Mouse (Mus musculus) layer of hippocampus, postnatal 25 days (tissue): ENCODE data around the gene Foxe3. TPM values are rescaled to one million over a fixed set of nuclear protein-coding genes. Genes with fewer than 3 reads are reported as not detected.

Experiments
- DNase-seq, 2 experiments: peaks; one replicate each; pipeline ENCODE4 v3.0.0; 2022; ENCODE audit warnings: mixed read lengths in 2 of 2, low spot score in 1 of 2; ENCODE audit errors: extremely low spot score in 1 of 2
- total RNA-seq, 2 experiments: library from RNA; stranded (reverse); gene quantifications; 2 replicates each; pipeline ENCODE4 v1.2.3; 2021

Foxe3 gene
- total RNA-seq, 2 experiments from 2014 or later: not detected

GRCm38 (mm10) chr4:114899885-114900284, 25.9 kb downstream of the Foxe3 start:
- DNase-seq: no peak

DNA sequence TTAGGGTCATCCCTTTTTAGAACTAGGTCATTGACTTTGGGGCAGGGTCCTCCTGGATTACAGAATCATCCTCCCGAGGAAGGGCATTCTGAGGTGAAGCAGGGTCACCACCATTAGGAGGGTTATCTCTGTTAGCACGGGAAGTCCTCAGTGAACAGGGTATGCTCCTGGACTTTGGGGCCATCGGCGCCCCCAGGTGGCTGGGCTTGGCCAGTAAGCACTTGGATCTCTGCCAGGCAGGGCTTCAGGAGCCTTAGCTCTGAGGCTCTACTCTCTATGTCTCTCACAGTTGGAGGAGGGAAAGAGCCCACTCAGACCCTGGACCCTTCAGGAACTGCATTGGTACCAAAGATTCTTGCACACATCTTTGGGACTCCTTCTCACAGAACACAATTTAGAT, 28.0 kb downstream of the Foxe3 start:
- DNase-seq: no peak

DNA sequence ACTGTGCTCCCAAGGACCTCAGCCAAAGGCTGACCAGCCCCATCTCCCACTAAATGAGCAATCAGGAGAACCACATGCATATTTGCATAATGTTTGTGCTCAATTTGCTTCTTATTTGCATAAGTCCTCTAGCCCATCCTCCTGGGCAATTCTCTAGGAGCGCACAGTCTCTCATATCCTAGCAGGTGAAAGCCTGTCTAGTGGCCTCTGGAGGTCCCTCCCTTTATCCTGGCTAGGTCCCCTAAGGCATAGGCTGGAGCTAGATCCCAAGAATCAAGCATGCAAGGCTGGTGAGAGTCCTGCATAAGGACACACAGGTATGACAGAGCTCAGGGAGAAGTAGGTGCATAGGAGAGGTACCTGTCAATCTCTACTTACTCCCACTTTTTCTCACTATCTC, 43.6 kb downstream of the Foxe3 start:
- no peak for DNase-seq

GRCm38 (mm10) chr4:114876441-114876972, 49.3 kb downstream of the Foxe3 start:
- DNase-seq: no peak

Other genes with a start within 250 kb of the Foxe3 start
- gene Gm12830, start 104.3 kb downstream of the Foxe3 start, total RNA-seq: not detected
- gene Foxd2, start 17.1 kb downstream of the Foxe3 start, total RNA-seq: under 1 TPM; 0.17 to 0.35 TPM
- 10 to 100 TPM; 69.5 to 73.4 TPM for gene Cmpk1, start 61.2 kb upstream of the Foxe3 start, total RNA-seq
- gene Stil, start 74.1 kb upstream of the Foxe3 start, total RNA-seq: under 1 TPM; 0.23 to 0.32 TPM
- 1 to 10 TPM; 1.1 to 1.5 TPM for gene Tal1, start 130.4 kb upstream of the Foxe3 start, total RNA-seq
- gene Pdzk1ip1, start 162.7 kb upstream of the Foxe3 start, total RNA-seq: under 1 TPM in 1 of 2 experiments, not detected in 1; 0.71 TPM
- 1 to 10 TPM; 7.3 to 7.8 TPM for gene Cyp4x1, start 208.3 kb upstream of the Foxe3 start, total RNA-seq